Mouse (Mus musculus) bone marrow, adult 2 months (tissue): ENCODE data around the gene Pld5.

ENCODE experiments used
- CTCF ChIP-seq: fragments of 200-500 bp; IDR thresholded peaks from 2 replicates; pipeline ENCODE4 v1.5.1; 2011; ENCODE audit warnings: low read length, control low read depth; ENCODE audit not compliant: control insufficient read depth, insufficient read depth
- POLR2A ChIP-seq: fragments of 200-500 bp; IDR thresholded peaks from 2 replicates; pipeline ENCODE4 v1.6.1; 2011; ENCODE audit warnings: low read depth, mild to moderate bottlenecking, control low read depth, low read length, borderline replicate concordance; ENCODE audit not compliant: control insufficient read depth

DNA sequence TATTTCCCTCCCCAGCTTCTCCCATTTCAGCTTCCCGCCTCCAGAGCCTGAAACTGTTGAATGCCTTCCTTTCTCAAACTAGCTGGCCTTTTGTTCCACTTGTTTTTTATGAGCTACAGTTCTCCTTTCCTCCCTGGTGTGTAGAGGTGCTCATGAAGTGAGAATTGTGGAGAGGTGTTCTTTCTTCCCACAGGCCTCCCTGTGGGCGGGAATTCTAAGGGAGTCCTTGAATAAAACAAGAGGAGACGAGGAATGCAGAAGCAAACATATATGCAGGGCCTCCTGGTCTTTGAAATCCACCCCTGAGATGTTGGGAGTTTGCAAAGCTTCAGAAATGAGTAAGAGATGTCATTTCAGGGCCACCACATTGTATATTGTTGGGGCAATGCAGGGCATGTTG, 235.2 kb downstream of the Pld5 start:
- TF ChIP-seq POLR2A: no peak
- TF ChIP-seq CTCF: no peak
